ENCODE assay signal across 8 mouse cellular contexts in the genomic region with DNA sequence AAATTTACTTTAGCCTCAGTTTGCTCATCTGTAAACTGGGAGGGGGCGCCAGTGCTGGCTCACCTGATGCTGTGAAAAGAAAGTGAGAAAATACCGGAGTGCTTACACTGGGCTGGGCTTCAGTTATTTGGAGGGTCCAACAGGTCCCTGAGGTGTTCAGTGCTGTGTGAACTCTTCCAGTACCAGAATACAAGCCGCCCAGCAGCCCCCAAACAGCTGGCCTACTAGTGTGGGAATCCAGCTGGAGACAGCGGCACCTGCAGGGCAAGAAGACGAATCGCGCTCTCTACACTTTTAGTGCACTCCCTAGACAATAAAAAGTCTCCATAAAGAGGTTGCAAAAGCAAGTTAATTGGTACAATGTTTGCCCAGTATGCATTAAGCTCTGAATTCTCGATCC. TPM values are rescaled to one million over a fixed set of nuclear protein-coding genes. Genes with fewer than 3 reads are reported as not detected.
DNase-seq lines count a peak whose midpoint lies in the region; ATAC-seq and TF ChIP-seq lines count a peak whose summit lies in the region.

No protein-coding gene starts in this region.

- peaks cover 6% of the 10 kb centered on the region for H3K4me1 ChIP-seq in intestine, embryonic 15.5 days (replicated peaks)
- H3K4me1 ChIP-seq in limb, embryonic 11.5 days (ENCODE audit: control insufficient read depth, insufficient read depth, low read length) = no peaks in the 10 kb centered on the region; the same call in 1 of the 2 replicates
- H3K4me1 ChIP-seq in midbrain, embryonic 11.5 days (ENCODE audit: control insufficient read depth, insufficient read depth, low read length) = peaks cover 9% of the 10 kb centered on the region
- peaks cover 17% of the 10 kb centered on the region for H3K4me1 ChIP-seq in spleen, adult 2 months (ENCODE audit: control insufficient read depth, insufficient read depth, insufficient read length)

- H3K9me3 ChIP-seq in intestine, embryonic 15.5 days = no peaks in the 10 kb centered on the region
- no peaks in the 10 kb centered on the region for H3K9me3 ChIP-seq in limb, embryonic 11.5 days (ENCODE audit: control insufficient read depth, low read length)
- no peaks in the 10 kb centered on the region for H3K9me3 ChIP-seq in midbrain, embryonic 11.5 days (ENCODE audit: control insufficient read depth, low read length)

- peak; percentile 54; the same call in 1 of the 2 replicates for TF ChIP-seq CTCF in spleen, adult 2 months (IDR thresholded peaks at IDR 0.05; ENCODE audit: extremely low read depth, insufficient read depth, insufficient read length, insufficient replicate concordance)

- peak overlapping the region; percentile 89 for H3K4me3 ChIP-seq in intestine, embryonic 15.5 days (replicated peaks)
- peak overlapping the region; percentile 97 for H3K4me3 ChIP-seq in limb, embryonic 11.5 days (ENCODE audit: low read depth, low read length)
- peak overlapping the region; percentile 92 for H3K4me3 ChIP-seq in midbrain, embryonic 11.5 days (ENCODE audit: low read depth, low read length)
- H3K4me3 ChIP-seq in spleen, adult 2 months (ENCODE audit: extremely low read depth, insufficient read depth, insufficient read length) = peak overlapping the region; percentile 61

- peak; percentile 96 for DNase-seq in heart, adult 11 months
- no peak for DNase-seq in heart, postnatal 25 days (ENCODE audit: low spot score)
- DNase-seq in gastrocnemius, postnatal 14 days = peak; percentile 71
- peak; percentile 80 for DNase-seq in limb, embryonic 11.5 days (ENCODE audit: low spot score)
- peak; percentile 94 for DNase-seq in midbrain, embryonic 11.5 days (ENCODE audit: low spot score, missing footprints)
- DNase-seq in spleen, adult 2 months (ENCODE audit: low read depth in 1 of 2, low spot score in 2 of 2) = peak; percentile 62 to 65

- H3K27ac ChIP-seq in intestine, embryonic 15.5 days = peak overlapping the region; percentile 98
- H3K27ac ChIP-seq in limb, embryonic 11.5 days (replicated peaks; ENCODE audit: low read depth, low read length) = 0 out of 2 replicates have a peak overlapping the region, but pooled peaks have one; percentile 43
- peak overlapping the region; percentile 82 for H3K27ac ChIP-seq in midbrain, embryonic 11.5 days (ENCODE audit: low read depth, low read length)
- peak overlapping the region; percentile 74 for H3K27ac ChIP-seq in spleen, adult 2 months (ENCODE audit: insufficient read depth, low read length)

- peaks cover 6% of the 10 kb centered on the region for H3K36me3 ChIP-seq in intestine, embryonic 15.5 days
- no peaks in the 10 kb centered on the region for H3K36me3 ChIP-seq in limb, embryonic 11.5 days (ENCODE audit: control insufficient read depth, insufficient read depth, low read length)
- peaks cover 3% of the 10 kb centered on the region; the same call in 1 of the 2 replicates for H3K36me3 ChIP-seq in midbrain, embryonic 11.5 days (ENCODE audit: control insufficient read depth, insufficient read depth, low read length)
- peaks cover 5% of the 10 kb centered on the region; the same call in 1 of the 2 replicates for H3K36me3 ChIP-seq in spleen, adult 2 months (ENCODE audit: control insufficient read depth, insufficient read depth, low read length)

- 11% methylated on average over 8 of the region's 8 CpGs for WGBS in intestine, embryonic 15.5 days
- WGBS in limb, embryonic 11.5 days = 12% methylated on average over 8 of the region's 8 CpGs
- 15% methylated on average over 8 of the region's 8 CpGs for WGBS in midbrain, embryonic 11.5 days
- 4% methylated on average over 8 of the region's 8 CpGs for WGBS in spleen, adult 2 months

- H3K9ac ChIP-seq in intestine, embryonic 15.5 days = peak overlapping the region; percentile 58
- H3K9ac ChIP-seq in limb, embryonic 11.5 days (ENCODE audit: low read length) = peak overlapping the region; percentile 5; the same call in 1 of the 2 replicates
- H3K9ac ChIP-seq in midbrain, embryonic 11.5 days (ENCODE audit: low read length) = peak overlapping the region; percentile 57

- H3K27me3 ChIP-seq in intestine, embryonic 15.5 days (replicated peaks) = no peaks in the 10 kb centered on the region
- H3K27me3 ChIP-seq in limb, embryonic 11.5 days (ENCODE audit: control insufficient read depth, insufficient read depth, low read length) = no peaks in the 10 kb centered on the region
- no peaks in the 10 kb centered on the region for H3K27me3 ChIP-seq in midbrain, embryonic 11.5 days (ENCODE audit: control insufficient read depth, insufficient read depth, low read length)
- no peaks in the 10 kb centered on the region for H3K27me3 ChIP-seq in spleen, adult 2 months (ENCODE audit: control insufficient read depth, insufficient read depth, low read length)

- no peak for TF ChIP-seq POLR2A in spleen, adult 2 months (IDR thresholded peaks at IDR 0.05; ENCODE audit: low read depth, low read length)

- peak overlapping the region; percentile 83 for H3K4me2 ChIP-seq in intestine, embryonic 15.5 days (replicated peaks)
- H3K4me2 ChIP-seq in limb, embryonic 11.5 days (ENCODE audit: low read depth, severe bottlenecking) = peak overlapping the region; percentile 67
- H3K4me2 ChIP-seq in midbrain, embryonic 11.5 days = peak overlapping the region; percentile 79

- peak; percentile 43 for ATAC-seq in common myeloid progenitor, adult 5-6 weeks (replicated peaks; ENCODE audit: low read depth, poor library complexity, severe bottlenecking)
- ATAC-seq in intestine, embryonic 15.5 days = peak; percentile 65
- ATAC-seq in limb, embryonic 11.5 days (ENCODE audit: insufficient number of reproducible peaks, low FRiP score, low TSS enrichment, low read depth) = peak; percentile 44; the same call in 1 of the 2 replicates
- ATAC-seq in midbrain, embryonic 11.5 days (ENCODE audit: low FRiP score) = peak; percentile 51

- intact Hi-C loops in heart, postnatal 25 days (cut with DNase I) = loop anchor here (2.0 kb wide), 1 partner anchor 103 kb away; no protein-coding TSS in a partner anchor
- intact Hi-C loops in gastrocnemius, postnatal 14 days (cut with DNase I; ENCODE audit: low total_unique reads) = no loop called here

RNA-seq across cellular contexts. Expression of a gene that starts 0.7 kb away (rescaled TPM):
- total RNA-seq in heart, postnatal 25 days (2021) = 10 to 100 TPM; 59.7 to 66.0 TPM
- total RNA-seq in common myeloid progenitor, adult 5-6 weeks (2017) = 148 and 155 TPM in 2 replicates
- total RNA-seq in gastrocnemius, postnatal 14 days (2021) = 10 to 100 TPM; 58.7 to 59.4 TPM
- 133 and 140 TPM in 2 replicates for polyA plus RNA-seq in intestine, embryonic 15.5 days (2015; fragmentation: Nextera tagmentation; extraction: Ambion mirVana)
- polyA plus RNA-seq in limb, embryonic 11.5 days (2014; fragmentation: Nextera tagmentation; extraction: Ambion mirVana) = 165 and 175 TPM in 2 replicates
- 146 and 149 TPM in 2 replicates for polyA plus RNA-seq in midbrain, embryonic 11.5 days (2014; fragmentation: Nextera tagmentation; extraction: Ambion mirVana)
- polyA plus RNA-seq in spleen, adult 2 months (2012; rRNA removed) = 17.5 and 18.8 TPM in 2 replicates

RNA-seq across cellular contexts. Expression of a gene that starts 3.3 kb away (rescaled TPM):
- total RNA-seq in heart, postnatal 25 days (2021) = not detected
- total RNA-seq in common myeloid progenitor, adult 5-6 weeks (2017) = not detected in 2 replicates
- total RNA-seq in gastrocnemius, postnatal 14 days (2021) = not detected
- polyA plus RNA-seq in intestine, embryonic 15.5 days (2015; fragmentation: Nextera tagmentation; extraction: Ambion mirVana) = 0.18 and 0.30 TPM in 2 replicates
- 0.08 and 0.21 TPM in 2 replicates for polyA plus RNA-seq in limb, embryonic 11.5 days (2014; fragmentation: Nextera tagmentation; extraction: Ambion mirVana)
- 0.15 and 0.21 TPM in 2 replicates for polyA plus RNA-seq in midbrain, embryonic 11.5 days (2014; fragmentation: Nextera tagmentation; extraction: Ambion mirVana)
- 0.15 and 0.36 TPM in 2 replicates for polyA plus RNA-seq in spleen, adult 2 months (2012; rRNA removed)

RNA-seq across cellular contexts. Expression of a gene that starts 24.0 kb away (rescaled TPM):
- 10 to 100 TPM; 65.4 to 67.8 TPM for total RNA-seq in heart, postnatal 25 days (2021)
- 30.1 and 31.7 TPM in 2 replicates for total RNA-seq in common myeloid progenitor, adult 5-6 weeks (2017)
- total RNA-seq in gastrocnemius, postnatal 14 days (2021) = 10 to 100 TPM; 47.8 to 51.8 TPM
- 74.5 and 76.4 TPM in 2 replicates for polyA plus RNA-seq in intestine, embryonic 15.5 days (2015; fragmentation: Nextera tagmentation; extraction: Ambion mirVana)
- 75.3 and 80.9 TPM in 2 replicates for polyA plus RNA-seq in limb, embryonic 11.5 days (2014; fragmentation: Nextera tagmentation; extraction: Ambion mirVana)
- 93.6 and 102 TPM in 2 replicates for polyA plus RNA-seq in midbrain, embryonic 11.5 days (2014; fragmentation: Nextera tagmentation; extraction: Ambion mirVana)
- 54.4 and 59.4 TPM in 2 replicates for polyA plus RNA-seq in spleen, adult 2 months (2012; rRNA removed)

RNA-seq across cellular contexts. Expression of a gene that starts 37.1 kb away (rescaled TPM):
- 10 to 100 TPM; 10.1 to 14.2 TPM for total RNA-seq in heart, postnatal 25 days (2021)
- total RNA-seq in common myeloid progenitor, adult 5-6 weeks (2017) = 7.5 and 8.9 TPM in 2 replicates
- total RNA-seq in gastrocnemius, postnatal 14 days (2021) = 1 to 10 TPM; 5.3 to 5.7 TPM
- polyA plus RNA-seq in intestine, embryonic 15.5 days (2015; fragmentation: Nextera tagmentation; extraction: Ambion mirVana) = 7.2 and 7.4 TPM in 2 replicates
- 9.8 and 10.1 TPM in 2 replicates for polyA plus RNA-seq in limb, embryonic 11.5 days (2014; fragmentation: Nextera tagmentation; extraction: Ambion mirVana)
- polyA plus RNA-seq in midbrain, embryonic 11.5 days (2014; fragmentation: Nextera tagmentation; extraction: Ambion mirVana) = 16.2 and 16.5 TPM in 2 replicates
- polyA plus RNA-seq in spleen, adult 2 months (2012; rRNA removed) = 9.6 and 10.9 TPM in 2 replicates

Comparison
In these comparisons a context has a peak if more than half of its experiments do, and no peak if none do; other contexts are left out.
1. H3K27ac ChIP-seq: peak in every context shown above with its lines; median percentile 98 in intestine, embryonic 15.5 days; 82 in midbrain, embryonic 11.5 days; 74 in spleen, adult 2 months; 43 in limb, embryonic 11.5 days.
2. H3K9ac ChIP-seq: peak in every context shown above with its lines; median percentile 58 in intestine, embryonic 15.5 days; 57 in midbrain, embryonic 11.5 days; 5 in limb, embryonic 11.5 days.